Mouse (Mus musculus) brain, embryonic 14.5 days (tissue): ENCODE measurements around the gene Fancc.

Source experiments
- CTCF ChIP-seq: fragments of 200-500 bp; IDR thresholded peaks from 2 replicates; pipeline ENCODE4 v1.5.1; 2012; ENCODE audit warnings: inconsistent platforms, mild to moderate bottlenecking, moderate library complexity, borderline replicate concordance; ENCODE audit not compliant: insufficient read depth, insufficient read length; ENCODE audit errors: extremely low read depth
- POLR2A ChIP-seq: fragments of 200-500 bp; IDR thresholded peaks from 2 replicates; pipeline ENCODE4 v1.6.1; 2012; ENCODE audit warnings: mild to moderate bottlenecking, inconsistent platforms, borderline replicate concordance; ENCODE audit not compliant: poor library complexity, insufficient read depth, insufficient read length, severe bottlenecking; ENCODE audit errors: extremely low read depth

DNA sequence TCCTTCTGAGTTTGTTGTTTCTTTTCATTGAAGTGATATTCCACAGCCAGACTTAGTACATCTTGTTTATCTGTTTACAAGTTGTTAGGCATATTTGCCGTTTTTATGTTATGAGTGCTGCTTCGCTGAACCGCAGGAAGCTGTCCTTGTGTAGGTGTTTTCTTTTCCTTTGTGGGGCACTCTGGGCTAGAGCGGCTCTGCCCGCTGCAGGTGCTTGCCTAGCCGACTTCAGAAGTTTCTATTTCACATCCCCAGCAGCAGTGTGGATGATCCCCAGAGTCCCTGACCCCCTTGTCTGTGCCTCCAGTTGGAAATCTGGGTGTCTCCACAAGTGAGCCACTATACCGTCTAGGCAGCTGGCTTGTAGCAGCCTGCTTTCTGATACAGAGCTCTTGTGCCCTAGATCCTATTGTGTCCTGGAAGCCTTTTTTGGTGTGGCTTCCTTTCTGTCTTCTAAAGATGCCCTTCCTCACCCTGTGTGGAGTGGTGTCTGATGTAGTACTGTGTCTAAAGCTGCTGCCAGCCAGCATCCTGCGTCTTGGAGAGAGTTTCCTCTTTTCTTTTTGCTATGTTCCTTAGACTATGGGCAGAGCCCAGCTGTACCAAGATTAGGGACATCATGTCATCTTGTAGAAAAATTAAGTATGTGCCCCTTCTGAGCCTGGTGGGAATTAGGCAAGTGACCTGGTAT lies 247.2 kb downstream of the Fancc start:
- TF ChIP-seq CTCF, result no peak
- TF ChIP-seq POLR2A, result no peak
